Mouse (Mus musculus) fibroblast of lung, adult 2 months (primary cell): ENCODE measurements around the gene Hacd3.
"Not testable (repeated sequence)": the region's sequence is repeated elsewhere in the genome, so short reads cannot be mapped to it uniquely, and the experiment has no call there.

Experiments
- DNase-seq: peaks from one replicate; pipeline ENCODE4 v3.0.0-alpha.2; 2011; ENCODE audit warnings: low read depth

The Hacd3 gene

DNA sequence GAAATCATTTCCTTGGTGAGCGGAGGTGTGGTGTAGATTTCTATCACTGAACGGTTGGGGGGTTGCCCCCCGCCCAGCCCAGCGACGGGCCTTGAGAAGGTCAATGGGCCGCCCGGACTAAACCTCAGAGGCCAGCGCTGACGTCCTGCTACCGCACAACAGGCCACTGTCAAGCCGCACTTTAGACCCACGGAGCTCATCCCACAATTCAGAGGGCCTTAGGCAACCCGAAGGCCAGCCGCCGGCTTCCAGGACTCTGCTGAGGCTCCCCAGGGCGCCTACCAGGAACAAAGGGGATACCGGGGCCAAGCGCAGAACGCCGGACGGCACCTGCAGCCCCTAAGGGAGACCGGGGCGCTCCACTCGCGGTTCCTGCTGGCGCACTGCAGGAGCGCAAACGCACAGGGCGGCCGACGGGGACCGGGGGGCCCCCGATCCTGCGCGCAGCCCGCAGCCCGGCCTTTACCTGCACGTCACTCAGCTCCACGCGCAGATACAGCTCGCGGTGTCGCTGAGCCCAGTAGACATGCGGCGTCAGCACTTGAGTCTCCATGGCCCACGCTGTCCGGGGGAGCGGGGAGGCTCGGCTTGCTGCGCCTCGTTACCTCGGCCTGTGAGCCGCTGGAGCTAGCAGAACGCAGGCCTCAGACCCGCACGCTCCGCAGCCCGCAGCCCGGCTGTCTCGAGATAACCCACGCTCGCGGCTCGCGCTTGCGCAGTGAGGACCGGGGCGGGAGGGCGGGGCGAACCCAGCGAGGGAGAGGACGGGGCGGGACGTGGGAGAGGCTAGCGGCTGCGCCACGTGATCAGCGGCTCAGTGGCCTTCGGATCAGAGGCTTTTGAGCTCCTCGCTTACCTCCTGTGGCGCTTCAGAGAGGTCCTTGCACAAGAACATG is at the start of gene Hacd3:
Gene Hacd3 (minus strand): TSS at position 703 of the 896 bp plus-strand sequence.
- DNase-seq, result peak; percentile 76

GRCm38 (mm10) chr9:65070587-65070986 is 49.1 kb upstream of the Hacd3 start:
- DNase-seq, result no peak

DNA sequence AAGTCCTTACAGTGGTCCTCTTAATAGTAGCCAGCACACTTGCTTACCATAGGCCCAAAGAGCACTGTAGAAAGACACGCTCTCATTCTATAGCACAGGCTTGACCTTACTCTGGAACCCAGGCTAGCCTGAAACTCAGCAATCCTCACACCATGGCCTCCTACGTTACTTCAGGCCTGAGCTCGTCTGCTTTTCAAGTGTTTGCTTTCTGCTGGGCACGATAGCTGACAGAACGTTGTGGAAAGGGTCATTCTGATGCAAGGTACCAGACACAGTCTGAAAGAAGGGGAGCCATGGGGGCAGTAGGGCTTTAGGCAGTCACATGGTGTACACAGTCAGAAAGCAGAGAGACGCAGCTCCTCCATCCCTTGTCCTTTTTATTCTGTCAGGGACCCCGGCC is 42.8 kb upstream of the Hacd3 start:
- DNase-seq, result no peak

DNA sequence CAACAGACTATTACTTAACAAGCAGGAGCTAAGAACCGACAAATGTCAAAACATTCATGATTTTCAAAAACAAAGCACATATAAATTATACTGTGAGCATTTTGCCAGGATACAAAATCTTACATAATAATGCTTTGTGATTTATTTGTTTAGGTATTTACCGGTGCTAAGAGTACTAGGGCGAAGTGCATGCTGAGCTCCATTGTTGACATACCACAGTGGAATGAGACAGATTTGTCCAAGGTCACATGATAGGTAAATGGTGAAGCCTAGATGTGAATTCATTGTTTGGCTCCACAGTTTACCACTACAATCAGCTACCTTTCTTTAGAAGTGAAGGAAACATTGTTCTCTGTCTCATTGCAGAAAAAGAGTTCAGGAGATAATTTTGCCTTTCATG is 29.5 kb upstream of the Hacd3 start:
- no peak for DNase-seq

DNA sequence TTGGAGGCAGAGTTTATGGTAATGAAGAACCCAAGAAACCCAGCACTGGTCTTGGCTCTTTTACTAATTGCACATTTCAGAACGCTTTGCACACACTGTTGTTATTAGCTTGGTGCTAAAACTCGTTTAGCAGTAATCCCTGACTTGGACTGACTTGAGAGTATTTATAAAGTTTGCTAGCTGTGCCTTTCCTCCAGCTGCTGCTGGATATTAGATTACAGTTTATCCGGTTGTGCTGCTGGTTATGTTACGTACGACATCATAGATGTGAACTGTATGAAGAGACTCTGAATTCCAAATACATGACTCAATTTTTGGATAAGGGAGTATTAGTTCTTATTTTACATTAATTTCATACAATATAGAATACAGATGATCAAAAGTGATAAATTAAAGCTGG is 27.9 kb upstream of the Hacd3 start:
- no peak for DNase-seq

- DNase-seq, result no peak
These were observed 25.5 kb upstream of the Hacd3 start for GRCm38 (mm10) chr9:65046993-65047392.

DNA sequence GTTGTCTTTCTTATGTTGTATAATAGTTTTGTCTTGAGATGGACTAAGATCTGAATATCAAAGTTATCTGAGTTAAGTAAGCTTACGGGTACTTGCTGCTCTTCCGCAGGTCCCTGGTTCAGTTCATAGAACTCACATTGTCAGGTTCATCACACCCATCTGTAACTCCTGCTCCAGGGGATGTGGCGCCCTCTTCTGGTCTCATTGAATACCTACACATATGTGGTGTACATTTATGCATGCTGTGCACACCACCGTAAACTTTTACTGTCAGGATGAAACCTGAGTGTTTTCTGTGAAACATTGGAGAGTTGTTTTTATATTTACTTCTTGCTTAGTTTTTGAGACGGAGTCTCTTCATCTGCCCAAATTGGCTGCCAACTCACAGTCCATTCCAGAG is 19.9 kb upstream of the Hacd3 start:
- no peak for DNase-seq

GRCm38 (mm10) chr9:65036861-65037260 is 15.4 kb upstream of the Hacd3 start:
- DNase-seq, result peak; percentile 43

GRCm38 (mm10) chr9:65036456-65036855 is 15.0 kb upstream of the Hacd3 start:
- DNase-seq, result peak; percentile 85

DNA sequence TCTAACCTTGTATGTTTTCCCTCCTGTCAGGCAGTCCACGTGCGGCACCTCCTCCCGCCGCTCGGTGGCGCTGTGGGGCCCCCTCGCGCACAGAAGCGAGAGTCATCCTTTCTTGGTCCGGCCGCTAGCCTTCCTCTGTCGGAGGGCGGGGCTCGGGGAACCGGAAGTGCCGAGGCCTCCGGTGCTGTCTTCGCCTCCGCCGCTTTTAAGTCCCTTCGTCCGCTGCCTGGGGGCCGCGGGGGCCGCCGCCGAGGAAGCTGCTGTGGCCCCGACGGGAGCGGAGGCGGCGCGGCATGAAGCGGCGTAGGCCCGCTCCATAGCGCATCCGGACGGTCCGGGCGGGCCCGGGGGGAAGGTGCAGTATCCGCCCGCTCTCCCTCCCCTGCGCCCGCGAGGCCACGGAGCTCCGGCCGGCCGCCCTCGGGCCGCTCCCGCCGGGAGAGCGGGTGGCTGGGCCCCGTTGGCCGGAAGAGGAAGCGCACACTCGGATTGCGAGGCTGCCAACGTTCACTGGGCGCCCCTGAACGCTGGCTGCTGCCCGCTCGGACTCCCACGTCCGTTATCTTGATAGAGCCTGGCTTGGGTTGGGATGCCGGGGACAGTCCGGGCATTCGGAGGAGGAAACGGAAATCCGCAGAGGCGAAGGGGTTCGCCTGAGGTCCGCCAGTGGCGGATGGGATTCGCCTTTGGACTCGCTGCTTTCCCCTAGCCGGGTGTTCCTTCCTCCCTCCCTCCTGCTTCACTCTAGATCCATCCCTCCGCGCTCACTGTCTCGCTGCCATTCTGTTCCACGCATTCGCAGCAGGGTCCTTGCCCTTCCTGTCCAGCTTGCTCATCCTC is 11.0 kb upstream of the Hacd3 start, which contains the start of gene Dpp8:
Gene Dpp8 (plus strand): TSS at position 146 of the 840 bp plus-strand sequence.
- peak; percentile 77 for DNase-seq

- DNase-seq, result no peak
These were observed 10.4 kb upstream of the Hacd3 start for GRCm38 (mm10) chr9:65031894-65032268.

DNA sequence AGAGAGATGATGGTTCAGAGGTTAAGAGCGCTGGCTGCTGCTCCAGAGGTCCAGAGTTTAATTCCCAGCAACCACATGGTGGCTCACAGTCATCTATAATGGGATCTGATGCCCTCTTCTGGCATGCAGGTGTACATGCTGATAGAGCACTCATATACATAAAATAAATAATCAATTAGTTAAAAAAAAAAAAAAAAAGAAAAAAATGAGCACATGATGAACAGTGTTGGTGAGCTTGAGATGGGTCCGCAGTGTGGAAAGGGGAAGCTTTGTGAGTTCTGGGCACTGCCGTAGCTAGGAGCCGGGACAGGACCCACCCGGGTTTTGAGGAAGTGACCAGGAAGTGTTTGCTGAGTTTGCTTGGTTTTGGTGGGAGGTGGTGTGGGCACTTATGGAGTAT is 9.9 kb upstream of the Hacd3 start:
- DNase-seq, result not testable (repeated sequence)

DNA sequence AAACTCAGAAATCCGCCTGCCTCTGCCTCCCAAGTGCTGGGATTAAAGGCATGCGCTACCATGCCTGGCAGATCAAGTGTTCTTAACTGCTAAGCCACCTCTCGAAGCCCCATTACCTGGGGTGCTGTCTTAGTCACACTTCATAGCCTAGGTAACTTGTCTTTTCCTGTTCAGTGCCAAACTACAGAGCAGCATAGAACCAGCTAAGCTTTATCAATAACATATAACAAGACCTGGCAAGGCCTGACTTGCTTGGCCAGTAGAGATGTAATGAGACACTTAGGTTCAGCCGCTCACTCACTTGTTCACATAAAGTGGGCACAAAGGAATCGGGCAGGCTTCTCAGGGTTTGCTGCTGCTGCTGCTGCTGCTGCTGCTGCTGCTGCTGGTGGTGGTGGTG is 6.8 kb upstream of the Hacd3 start:
- DNase-seq, result no peak

GRCm38 (mm10) chr9:65027241-65027640 is 5.7 kb upstream of the Hacd3 start:
- no peak for DNase-seq

DNA sequence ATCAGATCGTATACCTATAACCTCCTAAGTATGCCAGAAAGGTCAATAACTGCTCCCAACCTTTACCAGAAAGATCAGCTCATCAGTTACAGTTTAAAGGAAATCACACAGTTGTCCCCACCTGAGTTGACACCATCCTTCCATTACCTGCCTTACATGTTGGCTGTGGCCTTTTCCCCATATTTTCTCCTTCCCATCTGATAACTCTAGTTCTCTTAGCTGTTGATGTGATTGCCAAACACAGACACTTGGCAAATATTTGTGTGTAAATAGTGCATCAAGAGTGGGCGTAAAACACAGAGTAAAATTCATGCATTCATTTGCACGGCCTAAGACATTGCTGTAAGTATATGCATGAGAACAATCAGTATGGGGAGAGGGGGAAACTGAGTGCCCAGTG is 2.0 kb upstream of the Hacd3 start:
- DNase-seq, result no peak

- DNase-seq, result no peak
These were observed 1.2 kb upstream of the Hacd3 start for GRCm38 (mm10) chr9:65022580-65023135.

GRCm38 (mm10) chr9:65021887-65022579 is 540 bp upstream of the Hacd3 start:
- DNase-seq, result no peak

DNA sequence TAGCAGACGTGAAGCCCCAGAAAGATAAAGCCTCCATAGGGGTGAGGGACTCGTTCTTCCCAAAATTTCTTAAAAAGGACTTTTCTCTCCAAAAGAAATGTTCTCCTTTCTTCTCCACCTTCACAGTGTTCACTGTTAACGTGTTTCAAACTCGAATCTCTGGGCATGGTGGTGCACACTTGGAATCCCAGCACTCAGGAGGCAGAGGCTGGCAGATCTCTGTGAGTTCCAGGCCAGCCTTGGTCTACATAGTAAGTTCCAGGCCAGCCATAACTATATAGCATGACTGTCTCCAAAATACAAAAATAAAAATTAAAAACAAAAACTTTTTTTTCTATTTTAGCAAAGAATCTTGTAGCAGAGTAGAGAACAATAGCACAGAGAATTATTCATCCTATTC is 1.4 kb downstream of the Hacd3 start:
- no peak for DNase-seq

- no peak for DNase-seq
These were observed 2.3 kb downstream of the Hacd3 start for GRCm38 (mm10) chr9:65019146-65019545.

DNA sequence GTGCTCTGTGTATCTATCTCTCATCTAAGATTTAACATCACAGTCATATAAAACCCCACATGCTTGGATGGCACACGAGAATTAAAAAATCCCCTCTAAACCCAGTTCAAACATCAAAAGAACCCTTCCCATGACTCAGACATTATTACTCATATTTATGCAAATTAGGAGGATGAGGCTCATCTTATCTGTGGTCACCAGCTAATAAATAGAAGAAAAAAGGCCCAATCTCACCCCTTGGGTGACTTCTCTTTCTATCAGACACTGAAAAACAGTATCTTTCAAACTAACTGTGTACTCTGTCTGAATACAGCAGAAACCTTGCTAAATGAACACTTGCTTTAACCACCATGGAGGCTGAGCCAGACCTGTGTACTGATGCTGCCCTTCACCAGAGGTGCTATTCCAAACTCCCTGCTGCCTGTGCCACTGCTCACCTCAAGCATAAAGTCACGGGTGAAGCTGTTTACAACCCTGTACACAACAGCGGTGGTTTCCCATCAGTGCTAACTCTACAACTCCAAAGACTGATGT is 2.8 kb downstream of the Hacd3 start:
- no peak for DNase-seq

- DNase-seq, result no peak
These were observed 3.6 kb downstream of the Hacd3 start for GRCm38 (mm10) chr9:65017896-65018295.
